Mouse (Mus musculus) erythroblast, adult 5-6 weeks (primary cell): ENCODE measurements around the gene Eif3m. TPM values are rescaled to one million over a fixed set of nuclear protein-coding genes. Genes with fewer than 3 reads are reported as not detected.

ENCODE experiments used
- ATAC-seq: replicated peaks from 2 replicates; pipeline ENCODE4 v1.8.0; 2016; ENCODE audit warnings: moderate number of reproducible peaks, mild to moderate bottlenecking, moderate TSS enrichment, inconsistent platforms; ENCODE audit not compliant: poor library complexity, low FRiP score, severe bottlenecking
- total RNA-seq, 2 experiments: library from RNA; stranded (forward) in 1 of 2; stranded (reverse) in 1 of 2; fragments of 150-400 nt in 1 of 2; fragments of 200-764, 138-1000 nt in 1 of 2; gene quantifications; 2 replicates each; pipeline versions ENCODE4 v1.2.3 to v1.2.4; 2015 to 2017; ENCODE audit warnings: low replicate concordance in 2 of 2

The Eif3m gene
- total RNA-seq, 2 experiments from 2014 or later, result 52.7 to 128 TPM

DNA sequence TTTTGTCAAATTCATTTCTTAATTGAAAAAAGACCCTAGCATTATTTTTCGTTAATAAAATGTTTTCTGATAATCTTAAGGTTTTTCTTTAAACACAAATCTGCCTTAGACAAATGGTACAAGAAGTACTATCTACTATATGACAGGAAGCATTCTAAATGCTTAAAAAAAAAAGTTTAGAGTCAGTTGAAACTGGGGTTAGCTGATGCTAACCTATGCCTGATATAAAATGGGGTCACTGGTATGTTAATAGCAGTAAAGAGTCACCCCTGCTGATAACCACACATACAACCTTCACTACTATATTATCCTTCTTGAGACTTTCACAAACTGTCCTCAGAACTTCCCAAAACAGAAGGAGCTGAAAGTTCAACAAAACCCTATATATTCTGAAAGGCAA, 2.6 kb upstream of the Eif3m start:
- ATAC-seq, result no peak

GRCm38 (mm10) chr2:105017802-105018201, 922 bp upstream of the Eif3m start:
- peak; percentile 62 for ATAC-seq

GRCm38 (mm10) chr2:105016192-105016966, 501 bp downstream of the Eif3m start:
- peak; percentile 33; the same call in 1 of the 2 replicates for ATAC-seq

- ATAC-seq, result no peak
These were observed 9.6 kb downstream of the Eif3m start for GRCm38 (mm10) chr2:105007236-105007635.

- ATAC-seq, result no peak
These were observed 20.7 kb downstream of the Eif3m start for GRCm38 (mm10) chr2:104996201-104996600.

- ATAC-seq, result no peak
These were observed 22.4 kb downstream of the Eif3m start for GRCm38 (mm10) chr2:104994436-104994835.

DNA sequence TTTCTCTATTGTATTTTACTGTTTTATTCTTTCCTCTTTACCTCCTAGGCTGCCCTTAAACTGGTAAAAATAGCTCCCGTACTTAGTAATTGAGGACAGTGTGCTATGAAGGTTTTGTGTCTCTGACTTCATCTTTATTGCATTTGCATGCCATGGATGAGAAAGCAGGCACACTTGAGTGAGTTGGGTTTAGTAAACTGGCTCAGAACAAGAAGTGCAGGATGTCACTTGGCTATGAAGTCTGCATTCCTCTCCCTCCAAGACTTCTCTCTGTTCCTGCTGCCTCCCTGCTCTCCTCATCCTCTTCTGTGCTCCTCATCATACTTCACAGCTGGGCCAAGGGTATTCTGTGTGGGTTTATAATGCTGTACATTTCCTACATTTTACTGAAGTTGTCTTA, 27.9 kb downstream of the Eif3m start:
- ATAC-seq, result no peak

DNA sequence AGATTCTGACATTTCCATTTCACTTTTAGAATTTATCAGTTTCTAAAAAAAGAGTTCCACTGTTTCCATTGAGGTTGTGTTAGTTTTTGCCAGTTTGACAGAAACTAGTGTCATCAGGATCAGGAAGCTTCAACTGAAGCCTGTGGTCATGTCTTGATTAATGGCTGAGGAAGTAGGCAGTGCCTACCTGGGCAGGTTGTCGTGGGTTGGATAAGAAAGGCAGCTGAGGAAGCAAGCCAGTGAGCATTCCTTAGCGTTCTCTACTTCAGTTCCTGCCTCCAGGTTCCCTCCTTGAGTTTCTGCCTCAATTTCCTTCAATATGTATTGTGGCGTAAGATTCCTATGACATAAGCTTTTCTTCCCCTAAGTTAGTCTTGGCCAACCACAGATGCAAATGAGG, 31.1 kb downstream of the Eif3m start:
- ATAC-seq, result no peak

DNA sequence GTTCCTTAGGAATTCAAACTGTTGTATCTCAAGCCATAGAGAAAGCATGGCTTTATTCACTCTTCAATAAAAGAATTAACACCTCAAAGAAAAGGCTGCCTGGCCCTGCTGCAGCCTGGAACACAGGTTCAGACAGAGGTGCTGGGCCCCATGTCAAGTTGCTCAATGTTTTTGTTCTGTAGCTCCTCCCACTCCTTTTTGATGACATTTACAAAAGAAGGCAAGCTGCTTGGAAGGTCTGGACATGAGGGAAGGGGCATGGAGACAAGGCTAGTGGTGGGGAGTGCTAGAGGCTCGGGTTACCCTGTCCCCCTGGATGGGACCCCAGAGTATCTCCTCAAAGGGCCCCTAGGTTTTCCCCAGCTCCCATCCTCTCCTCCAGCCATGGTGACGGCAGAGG, 35.2 kb downstream of the Eif3m start:
- ATAC-seq, result no peak

GRCm38 (mm10) chr2:104964492-104964891, 52.4 kb downstream of the Eif3m start:
- no peak for ATAC-seq

Other genes starting within 250 kb of the Eif3m start
- gene Qser1, start 200.3 kb downstream of the Eif3m start, total RNA-seq (2015; ENCODE audit: low replicate concordance), result 4.2 and 9.6 TPM in 2 replicates
- gene Qser1, start 200.3 kb downstream of the Eif3m start, total RNA-seq (2017; ENCODE audit: low replicate concordance), result 1.5 and 1.8 TPM in 2 replicates
- gene Prrg4, start 167.2 kb downstream of the Eif3m start, total RNA-seq (2015; ENCODE audit: low replicate concordance), result 0.84 TPM in 1 of 2 replicates, not detected in the other
- not detected in 2 replicates for gene Prrg4, start 167.2 kb downstream of the Eif3m start, total RNA-seq (2017; ENCODE audit: low replicate concordance)
- 4.8 and 31.3 TPM in 2 replicates for gene Ccdc73, start 149.3 kb downstream of the Eif3m start, total RNA-seq (2015; ENCODE audit: low replicate concordance)
- 5.7 and 14.6 TPM in 2 replicates for gene Ccdc73, start 149.3 kb downstream of the Eif3m start, total RNA-seq (2017; ENCODE audit: low replicate concordance)
- gene Gm11060, start 74.9 kb upstream of the Eif3m start, total RNA-seq (2015; ENCODE audit: low replicate concordance), result not detected in 2 replicates
- gene Gm11060, start 74.9 kb upstream of the Eif3m start, total RNA-seq (2017; ENCODE audit: low replicate concordance), result not detected in 2 replicates
- gene Wt1, start 109.4 kb upstream of the Eif3m start, total RNA-seq (2015; ENCODE audit: low replicate concordance), result not detected in 2 replicates
- not detected in 2 replicates for gene Wt1, start 109.4 kb upstream of the Eif3m start, total RNA-seq (2017; ENCODE audit: low replicate concordance)
- gene Them7, start 207.2 kb upstream of the Eif3m start, total RNA-seq (2015; ENCODE audit: low replicate concordance), result 2.9 TPM in 1 of 2 replicates, not detected in the other
- not detected in 2 replicates for gene Them7, start 207.2 kb upstream of the Eif3m start, total RNA-seq (2017; ENCODE audit: low replicate concordance)